ENCODE assay signal across 15 mouse cellular contexts in genomic region chr9:65074855-65075493, GRCm38 (mm10). TPM values are rescaled to one million over a fixed set of nuclear protein-coding genes. Genes with fewer than 3 reads are reported as not detected.
DNase-seq lines count a peak whose midpoint lies in the region; ATAC-seq lines count a peak whose summit lies in the region.
"Had no signal": no experiment of that assay in that cellular context is flagged by ENCODE, and none has a peak within 500 bp of the region (broad histone marks: within the 10 kb centered on the region; RNA-seq: fewer than 3 reads in every experiment).

No protein-coding gene starts in this region.

- no peak overlapping the region for H3K4me2 ChIP-seq in hindbrain, embryonic 13.5 days

- H3K27ac ChIP-seq in hindbrain, embryonic 13.5 days: no peak overlapping the region
- H3K27ac ChIP-seq: hindbrain, embryonic 10.5 days had no signal

- no peak for ATAC-seq in hindbrain, embryonic 13.5 days (ENCODE audit: low FRiP score)
- ATAC-seq: forebrain, embryonic 16.5 days; intestine, postnatal 0 days had no signal

- H3K9ac ChIP-seq in hindbrain, embryonic 13.5 days: no peak overlapping the region

- peak; percentile 17 to 22 for DNase-seq in heart, adult 18-20 months
- DNase-seq in heart, postnatal 4 days: no peak
- DNase-seq in spleen, adult 18-20 months: peak; percentile 42 to 43
- no peak for DNase-seq in spleen, adult 12 weeks (ENCODE audit: low spot score)
- DNase-seq in lung, postnatal 4 days: peak; percentile 14 to 22
- DNase-seq in spleen, postnatal 4 days (ENCODE audit: low spot score in 2 of 2): peak; percentile 35 to 70
- no peak for DNase-seq in embryo, embryonic 10.5 days (ENCODE audit: low spot score)
- DNase-seq: cerebellum, postnatal 14 days; gastrocnemius, postnatal 36 days; midbrain, embryonic 14.5 days; right cerebral cortex, adult 18-20 months had no signal

- H3K4me3 ChIP-seq in hindbrain, embryonic 13.5 days: no peak overlapping the region
- H3K4me3 ChIP-seq: hindbrain, embryonic 10.5 days had no signal

- H3K27me3 ChIP-seq in hindbrain, embryonic 13.5 days: no peaks in the 10 kb centered on the region

- 92% methylated on average over 6 of the region's 6 CpGs for WGBS in hindbrain, embryonic 13.5 days

- peaks cover 85% of the 10 kb centered on the region for H3K36me3 ChIP-seq in hindbrain, embryonic 13.5 days

- H3K9me3 ChIP-seq in hindbrain, embryonic 13.5 days: no peaks in the 10 kb centered on the region
- H3K9me3 ChIP-seq: hindbrain, embryonic 10.5 days had no signal

- H3K4me1 ChIP-seq in hindbrain, embryonic 13.5 days (replicated peaks): 0 out of 2 replicates have a peak, but pooled peaks cover 2% of the 10 kb centered on the region
- H3K4me1 ChIP-seq: hindbrain, embryonic 10.5 days had no signal

RNA-seq across cellular contexts. Expression of gene Igdcc4, which starts 26.3 kb away (rescaled TPM):
- total RNA-seq in heart, adult 18-20 months (2021): 10 to 100 TPM; 12.3 to 13.8 TPM
- 10 to 100 TPM; 13.9 to 16.5 TPM for total RNA-seq in heart, postnatal 4 days (2021)
- polyA plus RNA-seq in hindbrain, embryonic 13.5 days (2015; fragmentation: Nextera tagmentation; extraction: Ambion mirVana): 9.7 TPM in 2 replicates

RNA-seq across cellular contexts. Expression of gene Dpp8, which starts 42.8 kb away (rescaled TPM):
- 10 to 100 TPM; 57.2 to 60.2 TPM for total RNA-seq in heart, adult 18-20 months (2021)
- 10 to 100 TPM; 65.2 to 71.0 TPM for total RNA-seq in heart, postnatal 4 days (2021)
- polyA plus RNA-seq in hindbrain, embryonic 13.5 days (2015; fragmentation: Nextera tagmentation; extraction: Ambion mirVana): 36.8 and 39.3 TPM in 2 replicates

RNA-seq across cellular contexts. Expression of gene Hacd3, which starts 53.5 kb away (rescaled TPM):
- total RNA-seq in heart, adult 18-20 months (2021): 10 to 100 TPM; 16.7 to 18.0 TPM
- 10 to 100 TPM; 21.0 to 23.2 TPM for total RNA-seq in heart, postnatal 4 days (2021)
- polyA plus RNA-seq in hindbrain, embryonic 13.5 days (2015; fragmentation: Nextera tagmentation; extraction: Ambion mirVana): 202 and 206 TPM in 2 replicates

Comparison
In these comparisons a context has a peak if more than half of its experiments do, and no peak if none do; other contexts are left out.
1. DNase-seq: peak in heart, adult 18-20 months (2 of 2), spleen, adult 18-20 months (2 of 2), lung, postnatal 4 days (2 of 2) and spleen, postnatal 4 days (2 of 2); none in heart, postnatal 4 days (single experiment), spleen, adult 12 weeks (single experiment) and embryo, embryonic 10.5 days (single experiment).